Mouse (Mus musculus) embryonic facial prominence, embryonic 12.5 days (tissue): ENCODE measurements around the gene Trmt11. TPM values are rescaled to one million over a fixed set of nuclear protein-coding genes. Genes with fewer than 3 reads are reported as not detected.
A peak's percentile ranks its signal among the peaks of the same experiment; 100 is the strongest.

Source experiments
- ATAC-seq: fragments of 200-750 bp; cut with Nextera tagmentation; 2 replicates; pipeline ENCODE4 v1.8.0; 2017; ENCODE audit not compliant: insufficient number of reproducible peaks, insufficient read depth, low FRiP score, low TSS enrichment
- H3K27ac ChIP-seq: fragments of 300-500 bp; sonication (generic); 2 replicates; pipeline ENCODE4 v1.5.1; 2016; ENCODE audit warnings: mild to moderate bottlenecking
- H3K27me3 ChIP-seq: fragments of 300-500 bp; sonication (generic); 2 replicates; pipeline ENCODE4 v1.6.1; 2016; ENCODE audit warnings: mild to moderate bottlenecking, moderate library complexity
- H3K36me3 ChIP-seq: fragments of 300-500 bp; sonication (generic); 2 replicates; pipeline ENCODE4 v1.6.1; 2016; ENCODE audit warnings: mild to moderate bottlenecking
- H3K4me1 ChIP-seq: fragments of 300-500 bp; sonication (generic); 2 replicates; pipeline ENCODE4 v1.6.1; 2016
- H3K4me2 ChIP-seq: fragments of 300-500 bp; sonication (generic); replicated peaks from 2 replicates; pipeline ENCODE4 v1.6.1; 2016; ENCODE audit warnings: mild to moderate bottlenecking, moderate library complexity
- H3K4me3 ChIP-seq: fragments of 300-500 bp; sonication (generic); 2 replicates; pipeline ENCODE4 v1.5.1; 2016; ENCODE audit warnings: mild to moderate bottlenecking
- H3K9ac ChIP-seq: fragments of 300-500 bp; sonication (generic); 2 replicates; pipeline ENCODE4 v1.6.1; 2016; ENCODE audit warnings: mild to moderate bottlenecking, moderate library complexity
- H3K9me3 ChIP-seq: fragments of 300-500 bp; sonication (generic); 2 replicates; pipeline ENCODE4 v1.6.1; 2016; ENCODE audit warnings: mild to moderate bottlenecking, moderate library complexity
- WGBS: fragments of 180-500 bp; shearing (Covaris S2); methylation state at CpG from one replicate; pipeline ENCODE4 v1.1.7; 2016; 5-methylcytosine and 5-hydroxymethylcytosine counted together
- polyA plus RNA-seq: library from polyadenylated mRNA; unstranded; fragments of >200 nt; fragmentation: Nextera tagmentation; extraction: Ambion mirVana; gene quantifications from 2 replicates; pipeline ENCODE4 v1.2.1, GENCODE M21; 2016

The Trmt11 gene
- polyA plus RNA-seq, 1 experiment from 2014 or later, result 32.0 TPM

- ATAC-seq, result peak; percentile 100
- Histone ChIP-seq H3K4me3 (peak overlapping the region; percentile 63), H3K27ac (peak overlapping the region; percentile 89), H3K36me3 (no peaks in the 10 kb centered on the region), H3K4me1 (0 out of 2 replicates have a peak, but pooled peaks cover 3% of the 10 kb centered on the region), H3K9ac (peak overlapping the region; percentile 60), H3K4me2 (peak overlapping the region; percentile 76), H3K27me3 (no peaks in the 10 kb centered on the region), H3K9me3 (no peaks in the 10 kb centered on the region)
- WGBS, result 2% methylated on average over 49 of the region's 49 CpGs
Measured at GRCm38 (mm10) chr10:30618091-30618917, 17.8 kb upstream of the Trmt11 start.

GRCm38 (mm10) chr10:30613039-30613438, 12.5 kb upstream of the Trmt11 start:
- Histone ChIP-seq H3K4me1 (0 out of 2 replicates have a peak, but pooled peaks cover 3% of the 10 kb centered on the region), H3K27ac (no peak overlapping the region), H3K4me2 (no peak overlapping the region), H3K4me3 (no peak overlapping the region), H3K36me3 (no peaks in the 10 kb centered on the region), H3K9me3 (no peaks in the 10 kb centered on the region), H3K27me3 (no peaks in the 10 kb centered on the region), H3K9ac (no peak overlapping the region)
- 78% methylated on average over 4 of the region's 4 CpGs for WGBS
- ATAC-seq, result no peak

- H3K4me3 ChIP-seq, result no peak overlapping the region
- no peaks in the 10 kb centered on the region for H3K9me3 ChIP-seq
- no peak overlapping the region for H3K4me2 ChIP-seq
- H3K4me1 ChIP-seq, result no peaks in the 10 kb centered on the region
- H3K27me3 ChIP-seq, result no peaks in the 10 kb centered on the region
- ATAC-seq, result no peak
- no peak overlapping the region for H3K27ac ChIP-seq
- no peaks in the 10 kb centered on the region for H3K36me3 ChIP-seq
- H3K9ac ChIP-seq, result no peak overlapping the region
Measured at GRCm38 (mm10) chr10:30609614-30610013, 9.1 kb upstream of the Trmt11 start.

GRCm38 (mm10) chr10:30608109-30608508, 7.6 kb upstream of the Trmt11 start:
- 61% methylated on average over 2 of the region's 2 CpGs for WGBS
- ATAC-seq, result no peak
- no peak overlapping the region for H3K4me3 ChIP-seq
- no peaks in the 10 kb centered on the region for H3K27me3 ChIP-seq
- no peak overlapping the region for H3K27ac ChIP-seq
- no peaks in the 10 kb centered on the region for H3K4me1 ChIP-seq
- H3K36me3 ChIP-seq, result no peaks in the 10 kb centered on the region
- no peak overlapping the region for H3K4me2 ChIP-seq
- H3K9ac ChIP-seq, result no peak overlapping the region
- no peaks in the 10 kb centered on the region for H3K9me3 ChIP-seq

GRCm38 (mm10) chr10:30600094-30600534, 435 bp downstream of the Trmt11 start:
- Histone ChIP-seq H3K36me3 (peaks cover 12% of the 10 kb centered on the region), H3K27ac (peak overlapping the region; percentile 86), H3K9ac (peak overlapping the region; percentile 80), H3K27me3 (no peaks in the 10 kb centered on the region), H3K9me3 (no peaks in the 10 kb centered on the region), H3K4me3 (peak overlapping the region; percentile 81), H3K4me2 (peak overlapping the region; percentile 80), H3K4me1 (peaks cover 8% of the 10 kb centered on the region; the same call in 1 of the 2 replicates)
- under 1% methylated on average over 27 of the region's 27 CpGs for WGBS
- peak; percentile 84 for ATAC-seq

- 69% methylated on average over 5 of the region's 5 CpGs for WGBS
- ATAC-seq, result no peak
Measured at GRCm38 (mm10) chr10:30587037-30587436, 13.5 kb downstream of the Trmt11 start.

GRCm38 (mm10) chr10:30585691-30586090, 14.9 kb downstream of the Trmt11 start:
- Histone ChIP-seq H3K9ac (no peak overlapping the region), H3K27ac (no peak overlapping the region), H3K9me3 (no peaks in the 10 kb centered on the region), H3K27me3 (no peaks in the 10 kb centered on the region), H3K4me3 (no peak overlapping the region), H3K4me1 (no peaks in the 10 kb centered on the region), H3K36me3 (peaks cover 19% of the 10 kb centered on the region), H3K4me2 (no peak overlapping the region)
- no peak for ATAC-seq
- 76% methylated on average over 1 of the region's 1 CpGs for WGBS

More at GRCm38 (mm10) chr10:30587037-30587436, 13.5 kb downstream of the Trmt11 start:
- H3K4me1 ChIP-seq, result no peaks in the 10 kb centered on the region
- no peak overlapping the region for H3K27ac ChIP-seq
- H3K4me2 ChIP-seq, result no peak overlapping the region
- H3K9me3 ChIP-seq, result no peaks in the 10 kb centered on the region
- no peak overlapping the region for H3K9ac ChIP-seq
- peaks cover 19% of the 10 kb centered on the region for H3K36me3 ChIP-seq
- no peak overlapping the region for H3K4me3 ChIP-seq
- H3K27me3 ChIP-seq, result no peaks in the 10 kb centered on the region

- no peak overlapping the region for H3K4me2 ChIP-seq
- ATAC-seq, result no peak
- H3K4me3 ChIP-seq, result no peak overlapping the region
- H3K9ac ChIP-seq, result no peak overlapping the region
- H3K4me1 ChIP-seq, result no peaks in the 10 kb centered on the region
- no peaks in the 10 kb centered on the region for H3K27me3 ChIP-seq
- H3K9me3 ChIP-seq, result no peaks in the 10 kb centered on the region
- H3K27ac ChIP-seq, result no peak overlapping the region
- WGBS, result 97% methylated on average over 5 of the region's 5 CpGs
- peaks cover 8% of the 10 kb centered on the region for H3K36me3 ChIP-seq
Measured at GRCm38 (mm10) chr10:30577670-30578280, 22.8 kb downstream of the Trmt11 start.

- H3K4me2 ChIP-seq, result no peak overlapping the region
- no peak overlapping the region for H3K27ac ChIP-seq
- no peak overlapping the region for H3K9ac ChIP-seq
- H3K9me3 ChIP-seq, result no peaks in the 10 kb centered on the region
- no peak for ATAC-seq
- peaks cover 18% of the 10 kb centered on the region for H3K36me3 ChIP-seq
- no peak overlapping the region for H3K4me3 ChIP-seq
- H3K4me1 ChIP-seq, result no peaks in the 10 kb centered on the region
- H3K27me3 ChIP-seq, result no peaks in the 10 kb centered on the region
Measured at GRCm38 (mm10) chr10:30566364-30566763, 34.2 kb downstream of the Trmt11 start.

- H3K9ac ChIP-seq, result no peak overlapping the region
- peaks cover 26% of the 10 kb centered on the region for H3K36me3 ChIP-seq
- no peak for ATAC-seq
- H3K4me1 ChIP-seq, result no peaks in the 10 kb centered on the region
- H3K4me2 ChIP-seq, result no peak overlapping the region
- no peaks in the 10 kb centered on the region for H3K9me3 ChIP-seq
- H3K27ac ChIP-seq, result no peak overlapping the region
- WGBS, result 96% methylated on average over 3 of the region's 3 CpGs
- H3K27me3 ChIP-seq, result no peaks in the 10 kb centered on the region
- H3K4me3 ChIP-seq, result no peak overlapping the region
Measured at GRCm38 (mm10) chr10:30564651-30565050, 35.9 kb downstream of the Trmt11 start.

- Histone ChIP-seq H3K4me3 (no peak overlapping the region), H3K4me2 (no peak overlapping the region), H3K9me3 (no peaks in the 10 kb centered on the region), H3K36me3 (peaks cover 43% of the 10 kb centered on the region), H3K27ac (no peak overlapping the region), H3K4me1 (no peaks in the 10 kb centered on the region), H3K27me3 (no peaks in the 10 kb centered on the region), H3K9ac (no peak overlapping the region)
- no peak for ATAC-seq
- 91% methylated on average over 11 of the region's 11 CpGs for WGBS
Measured at GRCm38 (mm10) chr10:30555686-30556578, 44.6 kb downstream of the Trmt11 start.
